Comparison of ENCODE assay signal across 19 mouse cellular contexts in the genomic region with DNA sequence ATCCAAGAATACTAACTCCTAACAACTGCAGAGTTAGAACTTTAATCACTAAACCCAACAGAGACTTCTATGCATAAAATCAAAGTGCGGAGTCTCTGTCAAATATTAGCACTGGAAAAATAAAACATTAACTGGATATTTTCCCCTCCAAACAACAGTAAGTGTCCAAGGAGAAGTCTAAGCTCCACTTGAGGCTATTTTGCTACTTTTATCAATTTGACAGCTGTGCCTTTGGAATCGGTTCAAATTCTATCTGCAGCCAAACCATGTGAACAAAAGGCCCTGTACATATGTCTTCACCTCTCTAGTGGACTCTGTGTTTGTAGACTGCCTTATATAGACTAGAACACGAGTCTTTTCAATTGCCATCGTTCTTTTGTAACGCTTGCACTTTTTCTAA. TPM values are rescaled to one million over a fixed set of nuclear protein-coding genes. Genes with fewer than 3 reads are reported as not detected.
DNase-seq lines count a peak whose midpoint lies in the region; ATAC-seq lines count a peak whose summit lies in the region.
"Had no signal": no experiment of that assay in that cellular context is flagged by ENCODE, and none has a peak within 500 bp of the region (broad histone marks: within the 10 kb centered on the region; RNA-seq: fewer than 3 reads in every experiment).

No protein-coding gene starts in this region.

- WGBS in embryonic facial prominence, embryonic 14.5 days: 70% methylated on average over 5 of the region's 5 CpGs
- 87% methylated on average over 5 of the region's 5 CpGs for WGBS in embryonic facial prominence, embryonic 10.5 days
- 55% methylated on average over 5 of the region's 5 CpGs for WGBS in intestine, embryonic 16.5 days
- 58% methylated on average over 5 of the region's 5 CpGs for WGBS in intestine, embryonic 15.5 days
- 26% methylated on average over 5 of the region's 5 CpGs for WGBS in lung, embryonic 15.5 days

- H3K4me2 ChIP-seq in embryonic facial prominence, embryonic 14.5 days (ENCODE audit: low read depth, low read length): no peak overlapping the region
- H3K4me2 ChIP-seq in intestine, embryonic 16.5 days (ENCODE audit: low read depth, low read length): no peak overlapping the region
- no peak overlapping the region for H3K4me2 ChIP-seq in intestine, embryonic 15.5 days (replicated peaks)
- H3K4me2 ChIP-seq in lung, embryonic 15.5 days: no peak overlapping the region
- H3K4me2 ChIP-seq: limb, embryonic 13.5 days; midbrain, embryonic 12.5 days had no signal

- H3K27me3 ChIP-seq in embryonic facial prominence, embryonic 14.5 days (replicated peaks; ENCODE audit: control insufficient read depth, insufficient read depth, low read length): no peaks in the 10 kb centered on the region
- H3K27me3 ChIP-seq in embryonic facial prominence, embryonic 10.5 days (replicated peaks; ENCODE audit: low read depth, poor library complexity, severe bottlenecking): no peaks in the 10 kb centered on the region
- H3K27me3 ChIP-seq in intestine, embryonic 16.5 days (replicated peaks; ENCODE audit: control insufficient read depth, insufficient read depth, low read length): no peaks in the 10 kb centered on the region
- no peaks in the 10 kb centered on the region for H3K27me3 ChIP-seq in intestine, embryonic 15.5 days (replicated peaks)
- no peaks in the 10 kb centered on the region for H3K27me3 ChIP-seq in lung, embryonic 15.5 days
- H3K27me3 ChIP-seq: CH12.LX; limb, embryonic 13.5 days; midbrain, embryonic 12.5 days had no signal

- peak; percentile 14 for DNase-seq in embryonic facial prominence, embryonic 14.5 days (ENCODE audit: low spot score)
- no peak for DNase-seq in embryonic facial prominence, embryonic 10.5 days (ENCODE audit: low spot score)
- no peak for DNase-seq in lung, postnatal 4 days
- peak; percentile 18 for DNase-seq in lung, postnatal 36 days
- no peak for DNase-seq in urinary bladder, adult 18-20 months (ENCODE audit: low spot score in 2 of 2)
- DNase-seq: adrenal gland, postnatal 36 days; cerebellum, adult 9-11 months; gastrocnemius, postnatal 10 days; retina, postnatal 1 day had no signal

- H3K27ac ChIP-seq in embryonic facial prominence, embryonic 14.5 days (replicated peaks; ENCODE audit: low read depth, low read length): no peak overlapping the region
- H3K27ac ChIP-seq in embryonic facial prominence, embryonic 10.5 days (replicated peaks): no peak overlapping the region
- no peak overlapping the region for H3K27ac ChIP-seq in intestine, embryonic 16.5 days (ENCODE audit: low read length)
- H3K27ac ChIP-seq in intestine, embryonic 15.5 days: no peak overlapping the region
- H3K27ac ChIP-seq in lung, embryonic 15.5 days: peak overlapping the region; percentile 33; the same call in 1 of the 2 replicates
- H3K27ac ChIP-seq: limb, embryonic 13.5 days; macrophage; midbrain, embryonic 12.5 days had no signal

- H3K4me1 ChIP-seq in embryonic facial prominence, embryonic 14.5 days (ENCODE audit: control insufficient read depth, insufficient read depth, low read length): no peaks in the 10 kb centered on the region
- peaks cover 4% of the 10 kb centered on the region for H3K4me1 ChIP-seq in embryonic facial prominence, embryonic 10.5 days
- H3K4me1 ChIP-seq in intestine, embryonic 16.5 days (ENCODE audit: control insufficient read depth, insufficient read depth, low read length): no peaks in the 10 kb centered on the region
- H3K4me1 ChIP-seq in intestine, embryonic 15.5 days (replicated peaks): no peaks in the 10 kb centered on the region
- H3K4me1 ChIP-seq in lung, embryonic 15.5 days: peaks cover 5% of the 10 kb centered on the region
- H3K4me1 ChIP-seq: midbrain, embryonic 12.5 days had no signal

- H3K4me3 ChIP-seq in embryonic facial prominence, embryonic 14.5 days (ENCODE audit: low read depth, low read length): no peak overlapping the region
- H3K4me3 ChIP-seq in embryonic facial prominence, embryonic 10.5 days: no peak overlapping the region
- no peak overlapping the region for H3K4me3 ChIP-seq in intestine, embryonic 16.5 days (ENCODE audit: low read length)
- no peak overlapping the region for H3K4me3 ChIP-seq in intestine, embryonic 15.5 days (replicated peaks)
- H3K4me3 ChIP-seq in lung, embryonic 15.5 days: no peak overlapping the region
- H3K4me3 ChIP-seq: limb, embryonic 13.5 days; midbrain, embryonic 12.5 days; myocyte had no signal

- ATAC-seq in embryonic facial prominence, embryonic 14.5 days (ENCODE audit: low read depth): no peak
- peak; percentile 50; the same call in 1 of the 2 replicates for ATAC-seq in intestine, embryonic 16.5 days
- ATAC-seq in intestine, embryonic 15.5 days: no peak
- ATAC-seq in lung, embryonic 15.5 days (ENCODE audit: borderline replicate concordance, extremely low read depth, low FRiP score, low TSS enrichment): peak; percentile 79; the same call in 1 of the 2 replicates
- ATAC-seq: activated CD4-positive, CD25-positive, alpha-beta regulatory T cell, adult 4 months; inflammation-experienced regulatory T-cells, adult 6 months had no signal

- H3K36me3 ChIP-seq in embryonic facial prominence, embryonic 14.5 days (ENCODE audit: control insufficient read depth, insufficient read depth, low read length): no peaks in the 10 kb centered on the region
- no peaks in the 10 kb centered on the region for H3K36me3 ChIP-seq in embryonic facial prominence, embryonic 10.5 days (replicated peaks)
- H3K36me3 ChIP-seq in intestine, embryonic 16.5 days (ENCODE audit: control insufficient read depth, insufficient read depth, low read length): no peaks in the 10 kb centered on the region
- H3K36me3 ChIP-seq in intestine, embryonic 15.5 days: no peaks in the 10 kb centered on the region
- no peaks in the 10 kb centered on the region for H3K36me3 ChIP-seq in lung, embryonic 15.5 days
- H3K36me3 ChIP-seq: limb, embryonic 13.5 days; midbrain, embryonic 12.5 days had no signal

- H3K9me3 ChIP-seq in embryonic facial prominence, embryonic 14.5 days (ENCODE audit: control insufficient read depth, low read length): no peaks in the 10 kb centered on the region
- no peaks in the 10 kb centered on the region for H3K9me3 ChIP-seq in embryonic facial prominence, embryonic 10.5 days
- no peaks in the 10 kb centered on the region for H3K9me3 ChIP-seq in intestine, embryonic 16.5 days (ENCODE audit: control insufficient read depth, low read length)
- no peaks in the 10 kb centered on the region for H3K9me3 ChIP-seq in intestine, embryonic 15.5 days
- H3K9me3 ChIP-seq in lung, embryonic 15.5 days: no peaks in the 10 kb centered on the region
- H3K9me3 ChIP-seq: limb, embryonic 13.5 days; midbrain, embryonic 12.5 days had no signal

- no peak overlapping the region for H3K9ac ChIP-seq in embryonic facial prominence, embryonic 14.5 days (ENCODE audit: low read depth, low read length)
- no peak overlapping the region for H3K9ac ChIP-seq in intestine, embryonic 16.5 days (ENCODE audit: low read depth, low read length)
- H3K9ac ChIP-seq in intestine, embryonic 15.5 days: no peak overlapping the region
- H3K9ac ChIP-seq in lung, embryonic 15.5 days: no peak overlapping the region
- H3K9ac ChIP-seq: limb, embryonic 13.5 days; midbrain, embryonic 12.5 days had no signal

RNA-seq across cellular contexts. Expression of a gene that starts 24.7 kb away (rescaled TPM):
- polyA plus RNA-seq in embryonic facial prominence, embryonic 14.5 days (2014; fragmentation: Nextera tagmentation; extraction: Ambion mirVana): 9.5 and 10.0 TPM in 2 replicates
- polyA plus RNA-seq in embryonic facial prominence, embryonic 10.5 days (2016; fragmentation: Nextera tagmentation; extraction: Ambion mirVana): 9.3 and 9.4 TPM in 2 replicates
- polyA plus RNA-seq in intestine, embryonic 16.5 days (2015; fragmentation: Nextera tagmentation; extraction: Ambion mirVana): 3.0 TPM in 2 replicates
- polyA plus RNA-seq in intestine, embryonic 15.5 days (2015; fragmentation: Nextera tagmentation; extraction: Ambion mirVana): 4.8 and 5.4 TPM in 2 replicates
- 9.5 and 10.5 TPM in 2 replicates for polyA plus RNA-seq in lung, embryonic 15.5 days (2015; fragmentation: Nextera tagmentation; extraction: Ambion mirVana)

Comparison
In these comparisons a context has a peak if more than half of its experiments do, and no peak if none do; other contexts are left out.
1. ATAC-seq: peak in intestine, embryonic 16.5 days (single experiment) and lung, embryonic 15.5 days (single experiment); none in embryonic facial prominence, embryonic 14.5 days (single experiment) and intestine, embryonic 15.5 days (single experiment).
2. DNase-seq: peak in embryonic facial prominence, embryonic 14.5 days (single experiment) and lung, postnatal 36 days (single experiment); none in embryonic facial prominence, embryonic 10.5 days (single experiment), lung, postnatal 4 days (0 of 2) and urinary bladder, adult 18-20 months (0 of 2).